Mouse (Mus musculus) cerebellum, adult 2 months (tissue): ENCODE data around the gene Sos1.

Experiments used
- CTCF ChIP-seq: fragments of 200-500 bp; IDR thresholded peaks from 2 replicates; pipeline ENCODE4 v1.5.1; 2011; ENCODE audit warnings: low read depth, mild to moderate bottlenecking, control low read depth, low read length, moderate library complexity, borderline replicate concordance; ENCODE audit not compliant: insufficient read depth
- POLR2A ChIP-seq: fragments of 200-500 bp; IDR thresholded peaks from 2 replicates; pipeline ENCODE4 v1.6.1; 2011; ENCODE audit warnings: low read length, control low read depth, borderline replicate concordance; ENCODE audit not compliant: insufficient read depth

GRCm38 (mm10) chr17:80501037-80501804 lies 21.0 kb upstream of the Sos1 start:
- TF ChIP-seq CTCF = no peak
- no peak for TF ChIP-seq POLR2A
